Mouse (Mus musculus) brain, adult 2 months (tissue): ENCODE measurements around the gene Tbc1d22a.

Experiments used
- DNase-seq: peaks from one replicate; pipeline ENCODE4 v3.0.0; 2011; ENCODE audit warnings: low read depth, low spot score

Gene Tbc1d22a

DNA sequence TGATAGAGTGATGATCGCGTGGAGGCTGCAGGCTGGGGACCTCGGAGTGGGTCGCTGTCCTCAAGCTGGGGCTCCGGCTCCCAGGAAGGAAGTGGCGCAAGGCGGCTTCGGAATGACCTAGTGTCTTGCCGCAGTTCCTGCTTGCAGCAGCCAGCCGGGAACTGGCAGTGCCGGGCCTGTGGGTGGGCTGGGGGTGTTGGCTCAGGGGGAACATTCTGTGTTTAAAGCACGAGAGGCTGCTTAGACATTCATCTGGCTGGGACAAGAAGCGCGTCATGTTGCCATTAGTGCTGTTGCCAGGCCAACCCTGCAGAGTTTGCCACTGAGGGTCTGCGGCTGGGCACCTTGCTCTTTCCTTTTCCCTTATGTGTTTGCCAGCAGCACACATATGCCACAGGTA, 63.2 kb downstream of the Tbc1d22a start:
- DNase-seq = peak; percentile 80

DNA sequence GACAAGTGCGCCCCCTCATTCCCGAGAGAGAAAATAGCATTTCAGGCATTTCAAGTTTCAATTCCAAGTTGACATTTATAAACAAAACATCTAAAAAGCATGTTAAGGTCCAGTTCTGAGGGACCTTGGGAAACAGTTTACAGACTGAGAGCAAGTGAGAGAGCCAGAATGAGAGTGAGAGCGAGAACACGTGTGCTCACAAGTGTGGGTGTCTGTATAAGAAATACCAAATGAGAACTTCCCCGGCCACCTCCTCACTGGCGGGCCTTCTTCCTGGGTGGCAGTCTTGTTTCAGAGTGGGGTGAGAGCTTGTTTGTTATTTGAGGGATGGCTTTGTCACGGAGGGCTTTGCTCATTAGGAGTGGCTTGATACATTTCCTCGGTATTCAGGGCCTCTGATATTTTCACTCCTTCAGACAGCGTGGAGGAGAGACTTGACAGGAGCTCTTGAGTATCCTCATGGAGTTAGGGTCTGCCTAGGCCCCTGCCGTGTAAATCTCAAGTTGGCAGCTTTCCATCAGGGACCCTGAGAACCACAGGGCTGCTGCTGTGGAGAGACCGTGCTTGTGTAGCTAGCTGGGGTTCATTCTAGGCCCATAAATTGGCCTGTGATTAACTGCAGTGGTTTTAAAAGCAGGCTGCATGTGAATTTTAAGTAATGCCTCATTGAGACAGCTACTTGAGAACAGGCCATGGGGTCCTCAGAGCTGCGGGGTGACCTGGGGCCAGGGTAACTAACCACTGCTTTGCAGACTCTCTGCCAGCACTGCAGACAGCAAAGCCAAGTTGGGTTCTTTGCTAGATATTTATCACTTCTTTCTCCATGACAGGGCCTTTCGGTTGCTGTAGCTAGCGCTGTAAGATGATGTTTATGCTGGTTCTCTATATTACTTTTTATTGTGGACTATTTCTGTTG, 65.1 kb downstream of the Tbc1d22a start:
- peak; percentile 76 for DNase-seq

DNA sequence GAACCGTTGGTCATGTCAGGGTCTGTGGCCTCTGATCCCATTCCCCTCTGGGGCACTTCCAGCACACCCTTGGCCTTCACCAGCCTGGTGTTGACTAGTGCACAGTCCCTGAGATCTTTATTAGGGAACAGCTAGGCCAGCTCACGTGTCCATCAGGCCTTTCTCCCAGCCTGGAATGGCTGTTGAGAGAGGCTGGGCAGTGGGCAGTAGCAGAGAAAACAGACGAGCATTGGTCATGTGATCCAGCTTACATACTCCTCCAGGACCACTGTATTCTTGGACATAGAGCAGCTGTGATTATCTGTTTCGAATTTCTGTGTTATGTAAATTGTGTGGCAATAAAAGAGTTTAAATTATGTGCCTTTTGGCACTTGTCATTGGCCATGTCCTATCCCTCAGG, 65.9 kb downstream of the Tbc1d22a start:
- no peak for DNase-seq

DNA sequence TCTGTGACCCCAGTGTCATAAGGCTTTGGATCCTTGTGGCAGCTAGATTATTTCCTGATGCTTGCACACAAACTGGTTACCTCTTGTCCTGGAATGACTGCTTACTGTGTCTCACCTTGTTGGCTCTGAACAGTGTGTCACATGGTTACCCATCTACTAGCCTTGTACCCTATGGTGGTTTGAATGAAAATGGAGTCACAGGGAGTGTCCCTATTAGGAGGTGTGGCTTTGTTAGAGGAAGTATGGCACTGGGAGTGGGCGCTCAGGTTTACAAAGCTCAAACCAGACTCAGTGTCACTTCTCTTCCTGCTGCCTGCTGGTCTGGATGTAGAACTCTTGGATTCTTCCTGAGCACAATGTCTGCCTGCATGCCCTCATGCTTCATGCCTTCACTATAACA, 69.0 kb downstream of the Tbc1d22a start:
- no peak for DNase-seq

DNA sequence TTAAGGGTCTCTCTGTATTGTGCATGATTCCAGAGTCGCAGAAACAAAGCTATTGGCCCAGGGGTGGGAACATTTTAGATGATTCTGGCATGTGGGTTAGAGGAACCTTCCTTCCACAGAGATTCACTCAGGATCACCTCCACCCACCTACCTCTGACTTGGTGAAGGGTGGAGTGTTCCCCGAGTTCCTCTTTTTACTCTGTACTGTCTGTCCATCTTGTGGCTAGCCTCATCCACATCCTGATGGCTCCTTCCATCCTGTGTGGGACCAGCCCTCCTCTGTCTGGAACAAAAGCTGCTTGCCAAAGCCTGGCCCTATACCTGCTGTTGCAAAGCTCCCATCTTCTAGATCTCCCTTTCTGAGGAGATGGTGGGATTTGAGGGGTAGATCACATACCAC, 71.0 kb downstream of the Tbc1d22a start:
- no peak for DNase-seq

DNA sequence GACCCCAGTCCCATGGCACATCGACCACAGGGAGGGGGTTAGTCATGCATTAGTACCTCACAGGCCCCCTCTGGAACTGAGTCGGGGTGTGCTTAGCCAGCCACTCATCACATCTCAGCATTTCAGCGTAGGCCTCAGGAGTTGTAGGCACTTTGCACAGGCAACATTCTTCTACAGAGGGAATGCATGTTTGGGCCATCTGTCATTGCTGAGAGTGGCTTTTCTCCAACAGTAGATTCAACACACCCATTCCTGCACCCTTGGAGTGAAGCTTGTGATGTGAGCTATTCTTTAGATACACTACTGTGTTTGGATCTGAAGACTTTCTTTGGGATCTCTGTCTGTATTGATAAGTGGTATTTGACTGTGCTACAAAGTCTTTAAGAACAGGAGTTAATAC, 75.8 kb downstream of the Tbc1d22a start:
- DNase-seq = peak; percentile 85

DNA sequence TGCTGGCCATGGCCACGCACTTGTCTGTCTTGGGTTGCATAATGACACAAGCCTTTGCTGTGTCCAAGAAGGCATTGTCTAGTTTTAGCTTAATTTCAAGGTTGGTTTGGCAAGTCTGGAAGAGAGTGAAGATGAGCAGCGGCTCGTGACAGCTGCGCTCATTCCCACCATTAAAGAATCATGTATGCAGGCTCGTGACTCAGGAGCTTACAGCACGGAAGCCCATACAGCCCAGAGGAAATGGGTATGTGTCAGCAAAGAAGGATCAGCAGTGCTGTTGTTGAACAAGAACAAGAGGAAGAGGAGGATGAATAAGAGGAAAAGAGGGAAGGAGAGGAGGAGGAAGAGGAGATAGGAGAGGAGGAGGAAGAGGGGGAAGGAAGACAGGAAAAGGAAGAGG, 78.0 kb downstream of the Tbc1d22a start:
- no peak for DNase-seq

DNA sequence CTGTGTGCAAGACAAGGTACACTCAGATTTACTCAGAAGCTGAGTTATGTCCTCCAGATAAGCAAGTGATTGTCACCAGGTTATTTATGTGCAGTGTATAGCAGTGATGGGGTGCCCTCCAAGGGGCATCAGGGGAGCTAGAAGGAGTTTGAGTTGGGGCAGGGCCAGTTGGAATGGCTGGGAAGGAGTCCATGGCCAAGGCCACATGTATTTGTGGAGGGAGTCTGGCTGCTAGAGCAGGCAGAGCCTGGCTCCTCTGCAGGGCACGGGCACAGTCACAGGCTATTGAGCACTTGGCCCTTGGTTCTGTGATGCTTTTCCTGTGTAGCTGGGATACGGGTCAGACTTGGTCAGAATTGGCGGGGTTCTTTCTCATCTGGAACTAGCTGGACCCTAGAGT, 80.2 kb downstream of the Tbc1d22a start:
- no peak for DNase-seq

DNA sequence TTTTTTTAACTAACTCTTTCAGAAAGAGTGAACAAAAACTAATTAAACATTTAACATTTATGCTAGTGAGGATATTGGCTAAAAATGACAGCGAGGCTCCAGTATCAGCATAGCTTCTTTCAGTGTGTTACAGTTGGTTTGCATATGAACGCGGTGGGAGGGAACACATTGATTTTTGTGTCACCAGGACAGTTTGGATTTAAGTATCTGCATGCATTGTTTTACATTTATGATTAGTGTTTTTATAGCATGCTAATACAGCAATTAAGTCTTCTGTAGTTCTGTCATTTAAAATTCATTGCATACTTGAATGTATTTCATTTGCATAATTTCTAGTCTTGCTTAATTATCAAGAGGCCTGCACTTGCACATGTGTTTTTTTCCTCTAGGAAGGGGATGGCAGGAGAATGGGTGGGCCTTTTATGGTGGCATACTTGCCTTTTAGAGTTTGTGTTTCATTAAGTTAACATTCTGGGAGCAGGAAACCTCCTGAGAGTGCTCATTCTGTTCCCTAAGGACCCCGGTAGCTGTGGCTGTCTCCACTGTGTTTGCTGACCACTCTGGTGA, 81.5 kb downstream of the Tbc1d22a start:
- DNase-seq = no peak

DNA sequence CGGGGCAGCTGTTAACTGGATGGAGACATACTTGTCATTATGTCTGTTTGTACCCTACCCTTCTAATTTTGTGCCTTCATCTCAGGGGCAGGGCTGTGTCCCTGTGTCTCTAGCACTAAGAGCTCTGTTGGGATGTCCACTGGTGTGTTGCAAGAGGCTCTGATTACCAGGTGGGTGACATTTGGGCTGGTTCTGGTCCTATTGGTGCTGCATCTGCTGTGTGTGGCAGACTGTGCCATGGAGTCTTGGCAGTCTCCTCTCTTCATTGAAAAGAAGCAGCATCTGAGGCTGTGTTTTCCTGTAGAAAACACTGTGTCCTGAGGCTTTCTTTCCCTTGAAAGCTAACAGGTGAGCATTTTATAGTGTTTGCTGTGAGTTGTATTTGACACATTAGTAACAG, 83.0 kb downstream of the Tbc1d22a start:
- peak; percentile 71 for DNase-seq

DNA sequence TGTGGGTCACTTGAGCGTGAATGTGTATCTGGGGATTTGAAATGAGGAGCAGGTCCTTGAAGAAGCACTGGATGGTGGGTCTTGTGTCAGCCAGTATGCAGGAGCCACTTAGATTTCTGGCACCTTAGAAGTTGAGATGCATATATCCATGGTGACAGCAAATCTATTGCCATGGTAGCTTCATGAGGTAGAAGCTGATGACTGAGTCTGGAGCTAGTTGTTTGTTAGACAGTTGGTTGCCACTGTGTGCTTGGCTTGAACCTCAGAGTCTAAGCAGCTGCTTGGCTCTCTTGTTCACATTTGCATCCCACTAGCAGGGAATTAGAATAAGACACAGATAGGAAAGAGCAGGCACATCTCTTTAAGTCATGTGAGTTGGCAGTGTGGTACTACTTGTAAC, 89.6 kb downstream of the Tbc1d22a start:
- peak; percentile 27 for DNase-seq

DNA sequence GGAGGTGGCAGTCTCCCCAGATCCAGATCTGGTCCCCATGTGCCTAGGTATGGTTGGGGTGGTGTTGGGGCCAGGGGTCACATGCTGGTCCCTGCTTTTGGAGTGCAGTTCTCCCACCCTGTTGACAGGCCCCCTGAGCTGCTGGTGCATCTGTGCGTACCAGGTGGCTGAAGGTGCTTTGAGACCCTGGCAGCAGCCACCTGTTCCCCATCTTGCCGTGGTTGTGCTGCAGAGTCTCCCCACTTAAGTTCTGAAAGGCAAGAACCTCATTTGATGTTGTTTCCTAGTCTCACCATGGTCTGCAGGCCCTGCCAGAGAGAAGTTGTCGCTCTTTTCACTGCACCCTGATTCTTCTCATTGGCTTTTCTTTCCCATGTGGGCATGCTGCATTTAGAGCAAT, 90.6 kb downstream of the Tbc1d22a start:
- no peak for DNase-seq

DNA sequence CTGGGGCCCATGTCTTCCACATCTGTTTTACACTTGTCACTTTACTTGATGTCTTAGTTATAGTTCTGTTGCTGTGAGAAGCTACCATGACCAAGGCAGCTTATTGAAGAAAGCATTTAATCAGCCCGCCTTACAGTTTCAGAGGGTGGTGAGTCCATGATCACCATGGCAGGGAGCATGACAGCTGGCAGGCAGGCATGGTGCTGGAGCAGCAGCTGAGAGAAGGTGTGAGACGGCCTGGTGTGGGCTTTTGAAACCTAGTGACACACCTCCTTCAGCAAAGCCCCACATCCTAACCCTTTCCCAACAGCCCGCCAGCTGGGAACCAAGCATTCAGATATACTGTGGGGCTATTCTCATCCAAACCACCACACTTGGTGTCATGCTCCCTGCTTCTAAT, 91.0 kb downstream of the Tbc1d22a start:
- DNase-seq = no peak

DNA sequence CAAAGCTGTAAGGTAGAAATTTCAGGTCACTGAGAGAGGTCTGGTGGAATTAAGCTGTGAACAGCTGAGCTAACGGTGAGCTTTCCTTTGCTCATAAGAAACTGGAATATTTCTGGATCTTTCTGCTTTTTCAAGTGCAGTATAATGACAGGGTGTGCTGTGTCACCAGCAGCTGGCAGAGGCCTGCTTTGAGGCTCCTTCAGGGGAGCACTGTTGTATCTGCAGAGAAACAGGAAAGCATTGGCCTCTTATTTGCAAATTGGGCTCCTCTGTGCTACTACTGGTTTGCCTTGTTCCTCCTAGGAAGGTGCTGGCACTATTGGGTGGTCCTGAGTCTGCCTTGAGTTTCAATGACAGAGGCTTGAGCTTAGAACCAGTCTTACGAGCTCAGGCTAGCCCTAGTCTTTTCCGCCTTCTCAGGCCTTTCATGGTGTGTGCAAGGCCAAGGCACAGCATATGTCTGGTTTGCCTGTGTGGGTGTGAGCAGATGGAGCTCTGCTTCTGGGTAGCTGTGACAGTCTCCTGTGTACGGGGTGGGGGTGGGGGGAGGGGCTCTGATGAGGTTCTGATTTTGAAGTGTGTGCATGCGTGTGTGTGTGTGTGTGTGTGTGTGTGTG, 95.1 kb downstream of the Tbc1d22a start:
- DNase-seq = peak; percentile 93

DNA sequence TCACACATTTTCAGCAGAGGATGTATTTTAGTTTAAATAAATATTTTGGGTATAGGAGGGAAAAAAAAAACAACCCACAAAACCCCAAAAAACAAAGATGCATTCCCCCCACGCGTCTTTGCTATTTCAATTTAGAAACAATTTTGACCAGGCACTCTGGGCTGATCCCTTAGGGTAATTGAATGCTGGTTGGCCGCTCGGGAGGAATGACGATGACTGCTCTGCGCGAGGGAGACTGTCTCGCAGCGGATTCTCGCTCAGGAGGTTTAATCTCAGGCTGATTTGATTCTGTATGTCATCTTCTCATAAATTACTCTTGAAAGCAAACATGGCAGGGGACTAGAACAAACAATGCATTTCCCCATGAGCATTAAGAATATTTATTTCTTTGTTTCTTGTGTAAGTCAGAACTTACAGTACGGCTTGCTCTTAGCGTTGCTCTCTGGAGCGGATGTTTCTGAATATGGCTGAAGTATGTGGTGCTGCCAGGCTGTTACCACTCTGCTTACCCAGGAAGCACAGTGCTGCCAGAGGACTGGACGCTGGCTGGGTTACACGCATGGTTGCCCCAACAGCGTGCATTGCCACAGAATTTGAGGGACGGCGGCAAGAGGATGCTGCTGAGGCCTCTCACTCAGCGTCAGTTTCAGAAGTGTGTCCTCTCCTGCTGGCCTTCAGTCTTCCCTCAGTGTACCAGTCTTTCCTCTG, 106.7 kb downstream of the Tbc1d22a start:
- no peak for DNase-seq

DNA sequence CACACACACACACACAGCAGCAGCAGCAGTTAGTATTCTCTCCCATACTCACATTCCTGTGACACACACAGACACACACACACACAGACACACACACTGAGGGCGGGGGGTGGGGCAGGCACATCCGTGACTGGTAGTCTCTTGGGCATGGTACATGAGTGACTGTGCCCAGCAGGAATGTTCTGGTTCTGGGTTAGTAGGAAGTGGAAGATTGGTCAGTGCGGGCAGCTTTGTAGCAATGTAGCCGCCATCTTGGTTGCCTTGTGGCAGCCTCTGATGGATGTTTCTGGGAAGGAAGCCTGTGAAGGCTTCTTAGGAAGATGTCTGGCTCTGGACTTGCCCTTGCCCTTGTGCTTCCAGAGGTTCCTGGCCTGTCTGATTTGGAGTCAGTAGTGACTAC, 112.1 kb downstream of the Tbc1d22a start:
- DNase-seq = no peak

DNA sequence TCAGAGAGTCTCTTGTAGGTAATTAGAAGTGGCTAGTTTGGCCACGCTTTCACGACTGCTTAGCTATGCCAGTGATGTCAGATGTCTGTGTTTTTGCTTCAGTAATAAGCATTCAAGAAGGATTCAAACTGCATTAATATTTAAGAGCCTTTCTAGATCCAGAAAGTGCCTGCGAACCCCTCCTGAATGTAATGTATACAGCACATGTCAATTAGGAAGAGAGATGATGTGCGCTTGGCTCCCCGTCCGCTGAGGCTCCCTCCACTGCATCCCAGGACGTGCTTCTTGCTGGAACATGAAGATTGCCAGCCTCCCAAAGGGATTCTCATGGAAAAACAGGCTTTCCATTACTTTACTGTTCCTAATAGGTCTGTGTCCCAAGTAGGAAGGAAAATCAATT, 115.7 kb downstream of the Tbc1d22a start:
- DNase-seq = no peak

DNA sequence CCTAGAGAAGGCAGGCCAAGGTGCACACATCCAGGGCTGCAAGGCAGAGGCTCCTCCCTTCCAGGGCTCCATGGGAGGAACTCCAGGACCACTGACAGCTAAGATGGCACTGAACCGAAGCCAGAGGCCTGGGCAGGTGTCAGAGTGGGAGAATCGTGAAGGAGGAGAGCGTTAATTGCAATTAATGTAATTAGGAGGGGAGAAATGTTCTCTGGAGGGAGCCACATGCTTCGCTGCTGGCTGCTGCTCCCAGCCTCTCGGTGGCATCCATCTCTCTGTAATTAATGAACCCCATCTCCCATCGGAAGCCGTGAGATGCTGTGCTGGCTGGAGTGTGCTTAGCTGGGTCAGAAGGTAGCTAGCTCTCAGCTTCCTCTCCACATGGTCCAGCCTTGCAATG, 116.2 kb downstream of the Tbc1d22a start:
- DNase-seq = no peak

DNA sequence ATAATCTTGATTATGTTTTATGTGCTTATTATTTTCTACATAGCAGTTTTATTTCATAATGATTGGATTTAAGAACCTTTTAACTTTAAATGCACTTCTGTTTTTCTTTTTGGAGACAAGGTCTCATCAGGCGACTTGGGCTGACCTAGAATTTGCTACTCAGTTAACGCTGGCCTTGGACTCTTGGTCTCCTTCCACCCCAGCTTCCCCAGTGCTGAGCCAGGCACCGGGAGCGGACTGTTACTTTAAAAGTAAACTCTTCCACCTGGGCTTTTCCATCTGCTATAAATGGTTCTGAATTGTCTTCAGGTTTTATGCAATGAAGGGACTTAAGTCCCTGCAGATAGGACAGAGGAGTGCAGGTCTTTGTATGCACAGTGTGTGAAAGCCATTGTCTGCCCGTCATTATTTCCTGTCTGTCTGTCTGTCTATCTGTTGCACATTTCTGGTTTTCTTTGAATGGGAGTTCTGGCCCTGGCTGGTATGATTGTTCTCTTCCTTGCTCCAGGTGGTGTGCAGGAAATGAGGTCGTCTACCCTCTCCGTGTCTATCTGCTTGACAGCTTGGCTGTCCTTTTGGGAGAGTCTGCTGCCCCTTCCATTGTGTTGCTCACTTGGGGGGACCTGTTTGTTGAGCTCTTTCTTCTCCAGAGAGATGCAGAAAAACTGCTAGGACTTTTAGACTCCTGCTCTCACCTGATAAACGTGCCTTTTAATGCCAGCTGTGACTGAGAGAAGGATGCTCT, 117.4 kb downstream of the Tbc1d22a start:
- DNase-seq = no peak

DNA sequence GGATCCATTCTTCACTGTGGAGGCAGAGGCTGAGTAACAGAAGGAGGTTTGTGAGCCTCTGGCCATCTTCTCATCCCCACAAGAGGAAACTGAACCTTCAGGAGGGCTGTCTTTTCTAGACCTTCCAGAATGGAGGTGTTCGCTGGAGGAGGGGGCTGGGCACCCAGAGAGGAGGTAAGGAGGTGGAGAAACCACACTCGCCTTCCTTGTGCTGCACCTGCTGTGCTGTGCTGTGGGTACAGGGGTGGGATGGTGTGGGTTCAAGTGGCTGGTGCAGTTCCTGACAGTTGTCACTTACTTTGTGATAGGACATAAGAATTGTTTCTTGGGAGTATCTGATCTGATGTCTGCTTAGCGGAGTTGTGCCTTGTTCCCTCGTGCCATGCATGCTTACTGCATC, 118.9 kb downstream of the Tbc1d22a start:
- no peak for DNase-seq

DNA sequence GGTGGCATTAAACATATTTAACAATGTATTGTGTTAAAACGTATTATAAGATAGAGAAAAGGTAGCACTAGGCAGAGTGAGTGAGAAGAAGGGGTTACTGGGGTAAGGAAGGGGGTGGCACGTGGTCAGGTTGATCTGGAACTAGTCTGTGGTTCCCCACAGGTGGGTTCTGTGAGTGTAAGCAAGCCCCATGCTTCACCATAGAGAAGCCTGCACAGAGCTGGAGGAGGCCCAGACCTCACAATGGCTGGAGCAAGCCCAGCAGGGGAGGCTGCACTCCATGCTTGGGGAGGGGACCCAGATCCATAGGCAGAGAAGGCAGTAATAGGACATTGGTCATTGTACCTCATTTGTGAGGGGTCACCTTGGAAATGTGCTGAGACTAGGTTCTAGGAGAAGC, 119.3 kb downstream of the Tbc1d22a start:
- no peak for DNase-seq

DNA sequence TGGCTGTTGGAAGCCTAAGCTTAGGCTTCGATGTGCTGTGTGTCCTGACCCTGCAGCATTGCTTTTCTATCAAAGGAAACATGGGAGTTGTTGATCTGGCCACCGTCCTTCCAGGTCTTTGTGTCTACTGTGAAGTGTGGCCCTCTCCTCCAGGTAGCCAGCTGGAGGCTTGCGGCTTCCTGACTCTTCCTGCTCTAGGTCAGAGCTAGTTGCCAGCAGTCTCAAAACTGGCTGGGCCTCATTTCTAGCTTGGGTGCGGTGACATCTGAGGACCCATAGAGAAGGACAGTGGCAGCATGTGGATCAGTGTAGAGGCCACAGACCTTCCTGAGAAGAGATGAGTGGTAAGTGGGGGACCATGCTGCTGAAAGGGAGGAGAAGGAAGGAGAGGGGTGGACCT, 120.0 kb downstream of the Tbc1d22a start:
- DNase-seq = no peak
